Mouse (Mus musculus) heart, adult 18-20 months (tissue): ENCODE measurements around the gene Chst11. TPM values are rescaled to one million over a fixed set of nuclear protein-coding genes. Genes with fewer than 3 reads are reported as not detected.

ENCODE experiments used
- DNase-seq, 2 experiments: peaks; one replicate each; pipeline ENCODE4 v3.0.0; 2021 to 2022; ENCODE audit warnings: mixed read lengths in 1 of 2
- total RNA-seq, 2 experiments: library from RNA; stranded (reverse); gene quantifications; 2 replicates each; pipeline ENCODE4 v1.2.3; 2021

The Chst11 gene
- total RNA-seq, 2 experiments from 2014 or later: 2.5 to 3.2 TPM

GRCm38 (mm10) chr10:83078723-83079122 is 93.4 kb downstream of the Chst11 start:
- DNase-seq: no peak

DNA sequence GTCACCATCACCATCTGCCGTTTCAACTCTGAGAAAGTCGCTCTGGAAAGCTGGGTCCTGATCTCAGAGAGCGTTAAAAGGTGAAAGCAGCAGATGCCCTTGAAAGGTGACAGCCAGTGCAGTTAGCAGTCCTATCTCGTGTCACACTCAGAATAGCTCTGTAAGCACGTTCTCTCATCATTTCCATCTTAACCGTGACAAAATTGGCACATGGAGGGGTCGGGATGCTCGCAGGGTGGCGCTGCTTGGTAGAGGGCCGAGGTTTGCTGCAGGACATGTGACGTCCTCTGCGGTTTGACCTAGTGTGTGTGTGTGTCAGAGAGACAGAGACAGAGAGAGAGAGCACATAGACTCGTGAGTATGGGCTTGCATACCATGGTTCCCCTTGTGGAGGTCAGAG is 94.5 kb downstream of the Chst11 start:
- DNase-seq: peak in 1 of 2 experiments; percentile 18

DNA sequence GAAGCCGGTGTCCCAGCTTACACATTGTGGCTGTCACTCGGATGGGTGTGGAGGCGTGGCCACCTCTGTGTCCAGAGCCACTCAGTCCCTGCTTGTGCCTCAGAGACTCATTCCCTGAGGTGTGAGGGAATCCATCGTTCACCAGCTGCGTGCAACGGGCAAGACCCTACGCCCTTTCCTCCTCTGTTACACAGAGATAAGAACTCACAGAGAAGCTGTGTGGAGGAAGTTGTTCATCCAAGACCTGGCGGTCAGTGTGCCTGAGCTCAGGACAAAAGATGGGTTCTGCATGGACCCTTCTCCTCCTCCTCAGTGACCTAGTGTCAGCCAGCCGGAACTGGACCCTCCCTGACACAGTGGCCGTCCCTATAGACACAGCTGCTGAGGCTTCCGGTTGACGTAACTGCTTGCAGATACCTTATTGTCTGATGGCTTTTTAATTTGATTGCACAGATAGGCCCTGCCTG is 95.0 kb downstream of the Chst11 start:
- peak in 1 of 2 experiments; percentile 29 for DNase-seq

DNA sequence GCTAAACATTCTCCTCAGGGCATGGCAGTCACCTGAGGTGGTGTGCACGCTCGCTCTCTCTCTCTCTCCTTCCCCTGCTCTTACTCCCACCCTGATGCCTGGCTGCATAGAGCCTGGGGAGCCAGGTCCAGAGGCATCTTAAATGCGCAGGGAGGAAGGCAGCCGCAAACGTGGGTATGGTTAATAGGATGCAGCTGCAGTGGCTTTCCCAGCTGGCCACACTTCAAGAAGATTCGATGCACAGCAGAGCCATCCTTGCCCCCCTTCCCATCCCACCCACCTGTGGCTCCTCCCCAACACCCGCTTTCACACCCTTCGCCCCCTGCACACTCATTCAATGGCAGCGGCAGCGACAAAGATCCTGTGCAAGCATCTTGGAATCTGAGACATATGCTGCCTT is 95.6 kb downstream of the Chst11 start:
- no peak for DNase-seq

GRCm38 (mm10) chr10:83083946-83084345 is 98.6 kb downstream of the Chst11 start:
- peak; percentile 53 for DNase-seq

DNA sequence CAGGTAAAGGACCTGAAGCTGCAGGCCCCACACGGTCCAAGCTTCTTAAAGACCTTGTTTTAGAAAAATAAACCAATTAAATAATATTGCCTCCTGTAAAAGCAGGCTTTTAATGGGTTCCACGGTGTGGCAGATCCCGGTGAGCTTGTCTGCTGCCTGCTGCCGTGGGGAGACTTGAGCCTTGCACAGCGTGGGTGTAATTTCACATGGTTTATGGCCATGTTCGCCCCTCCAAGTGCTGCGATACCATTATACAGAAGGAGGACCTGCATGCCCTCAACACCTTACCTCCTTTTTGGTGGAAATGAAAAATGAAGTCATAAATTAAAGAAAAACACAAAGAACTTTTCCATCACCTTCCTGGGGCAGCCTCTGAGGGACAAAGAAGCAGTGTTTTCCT is 103.0 kb downstream of the Chst11 start:
- DNase-seq: no peak

GRCm38 (mm10) chr10:83088826-83089225 is 103.5 kb downstream of the Chst11 start:
- DNase-seq: no peak

DNA sequence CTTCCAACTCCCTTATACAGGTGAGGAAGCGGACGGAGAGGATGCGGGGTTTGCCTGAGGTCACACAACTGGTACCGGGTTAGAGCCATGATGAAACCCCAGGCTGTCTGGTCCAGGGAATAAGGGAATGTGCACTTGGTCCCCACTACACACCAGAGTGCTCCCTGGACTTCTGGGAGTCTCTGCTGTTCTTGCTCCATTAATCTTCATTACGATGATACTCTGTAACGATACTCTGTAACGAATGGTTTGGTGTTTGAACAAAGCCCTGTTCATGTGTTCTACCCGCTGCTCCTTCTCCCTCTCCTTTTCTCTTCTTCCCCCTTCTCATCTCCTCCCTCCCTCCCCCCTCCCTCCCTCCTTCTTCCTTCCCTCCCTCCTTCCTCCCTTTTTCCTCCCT is 104.9 kb downstream of the Chst11 start:
- DNase-seq: no peak

- no peak for DNase-seq
Measured at GRCm38 (mm10) chr10:83093705-83094104, 108.4 kb downstream of the Chst11 start.

- DNase-seq: no peak
Measured at GRCm38 (mm10) chr10:83094248-83094647, 109.0 kb downstream of the Chst11 start.

- DNase-seq: peak; percentile 33 to 54
Measured at GRCm38 (mm10) chr10:83094821-83095725, 109.8 kb downstream of the Chst11 start.

DNA sequence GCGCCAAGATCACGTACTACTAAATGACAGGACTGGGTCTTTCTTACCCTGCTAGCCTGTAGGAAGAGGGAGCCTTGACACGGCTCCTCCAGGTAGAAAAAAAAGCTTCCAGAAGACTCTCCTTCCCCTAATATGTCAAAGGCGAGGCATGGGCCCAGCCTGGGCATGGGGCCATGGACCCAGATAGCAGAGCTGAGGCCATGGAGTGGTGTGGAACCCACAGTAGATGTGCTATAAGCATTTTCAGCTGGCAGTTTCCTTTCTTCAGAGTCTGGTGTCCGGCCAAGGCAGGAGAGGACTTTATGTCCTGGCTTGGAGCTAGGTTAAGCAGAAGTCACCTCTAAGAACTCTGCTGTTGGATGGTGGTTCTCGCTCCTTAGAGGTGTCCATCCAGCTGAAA is 111.0 kb downstream of the Chst11 start:
- DNase-seq: peak in 1 of 2 experiments; percentile 57

GRCm38 (mm10) chr10:83098940-83099339 is 113.6 kb downstream of the Chst11 start:
- DNase-seq: no peak

DNA sequence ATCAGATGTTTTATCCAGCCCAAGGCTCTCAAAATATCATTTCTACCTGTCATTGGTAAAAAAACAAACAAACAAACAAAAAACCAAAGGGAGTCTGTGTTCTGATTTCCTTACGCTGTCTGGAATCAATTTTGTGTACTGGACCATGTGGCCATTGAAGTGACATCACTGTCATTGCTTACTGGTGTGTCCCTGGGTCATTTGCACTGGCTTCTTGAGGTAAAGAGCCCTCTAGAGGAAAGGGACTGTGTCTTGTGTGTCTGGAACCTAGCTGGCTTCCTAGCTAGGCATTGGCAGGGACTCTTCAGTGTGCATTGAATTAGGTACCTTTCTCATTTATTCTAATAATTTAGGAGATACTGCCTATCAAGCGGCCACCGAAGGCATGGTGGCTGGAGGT is 114.4 kb downstream of the Chst11 start:
- peak in 1 of 2 experiments; percentile 13 for DNase-seq

DNA sequence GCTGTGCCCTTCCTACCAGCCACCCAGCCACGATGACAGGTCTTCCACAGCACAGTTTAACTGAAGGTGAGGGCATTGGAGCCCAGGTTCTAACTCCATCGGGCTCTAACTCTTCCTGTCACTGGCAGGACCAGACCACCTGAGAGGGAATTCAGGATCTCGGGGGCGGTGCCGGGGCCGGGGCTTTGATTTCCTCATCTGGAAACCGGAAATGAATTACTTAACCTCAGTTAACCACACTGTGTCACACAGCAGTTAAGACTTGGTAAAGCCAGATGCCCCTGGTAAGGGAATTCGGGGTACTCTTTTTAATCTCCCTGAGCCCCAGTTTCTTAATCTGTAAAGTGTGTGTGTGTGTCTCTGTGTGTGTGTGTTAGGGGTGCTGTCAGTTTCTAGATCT is 115.6 kb downstream of the Chst11 start:
- DNase-seq: peak in 1 of 2 experiments; percentile 25

GRCm38 (mm10) chr10:83101421-83102207 is 116.3 kb downstream of the Chst11 start:
- no peak for DNase-seq

- DNase-seq: no peak
Measured at GRCm38 (mm10) chr10:83102745-83103144, 117.4 kb downstream of the Chst11 start.

DNA sequence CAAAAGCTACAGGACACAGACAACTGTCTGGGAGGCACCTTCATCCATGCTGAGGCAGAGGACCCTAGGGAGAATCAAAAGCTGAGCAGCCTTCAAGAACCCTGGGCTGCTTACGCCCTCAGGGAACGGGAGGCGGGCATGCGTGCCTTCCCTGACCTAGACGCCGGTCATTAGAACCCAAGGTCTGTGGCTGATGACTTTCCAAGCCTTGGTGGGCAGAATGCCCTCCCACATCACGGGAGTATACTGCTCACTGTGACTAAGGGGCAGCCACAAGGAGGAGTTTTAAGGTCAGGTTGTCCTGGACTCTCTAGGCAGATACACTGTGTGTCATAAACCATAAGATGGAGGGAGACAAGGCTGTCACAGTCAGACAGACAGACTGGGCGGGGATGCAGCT is 118.9 kb downstream of the Chst11 start:
- no peak for DNase-seq

GRCm38 (mm10) chr10:83106152-83106746 is 121.0 kb downstream of the Chst11 start:
- no peak for DNase-seq

DNA sequence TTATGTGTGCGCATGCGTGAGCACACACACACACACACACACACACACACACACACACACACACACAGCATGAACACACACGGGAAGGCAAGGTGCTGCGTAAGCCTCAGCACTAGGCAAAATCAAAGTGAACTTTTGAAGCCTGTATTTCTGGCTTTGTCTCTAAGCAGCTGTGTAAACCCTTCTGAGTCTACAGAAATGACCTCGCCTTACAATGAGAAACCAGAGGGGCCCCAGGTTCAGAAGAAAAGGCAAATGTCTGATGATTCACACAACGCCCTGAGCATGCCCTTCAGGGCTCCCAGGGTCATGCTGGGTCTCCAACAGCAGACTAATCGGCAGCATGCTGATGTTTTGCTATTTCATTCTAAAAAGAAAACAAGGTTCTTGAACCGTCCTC is 122.1 kb downstream of the Chst11 start:
- no peak for DNase-seq

- DNase-seq: no peak
Measured at GRCm38 (mm10) chr10:83107921-83108738, 122.8 kb downstream of the Chst11 start.

DNA sequence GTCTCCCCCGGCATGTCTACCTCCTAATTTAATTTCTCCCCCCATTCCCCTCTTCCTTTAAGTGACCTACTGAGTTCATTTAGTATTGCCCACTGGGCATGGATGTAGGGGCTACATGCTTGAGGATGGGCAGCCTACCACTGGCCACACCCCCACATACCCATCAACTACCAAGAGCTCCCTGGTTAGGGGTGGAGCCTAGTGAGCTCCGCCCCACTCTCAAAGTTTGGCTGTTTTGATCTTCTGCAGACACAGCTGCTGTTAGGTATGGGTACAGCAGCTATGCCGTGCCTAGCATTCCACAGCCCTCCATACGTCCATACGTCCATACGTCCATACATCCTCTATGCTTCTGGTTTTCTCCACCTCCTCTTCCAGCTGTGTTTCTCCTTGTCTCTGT is 123.6 kb downstream of the Chst11 start:
- DNase-seq: no peak
